Mouse (Mus musculus): Measurements from ENCODE around the gene Ranbp9.

GRCm38 (mm10) chr13:43526289-43526688 lies 45.2 kb upstream of the Ranbp9 start:
- TF ChIP-seq CTCF (IDR thresholded peaks at IDR 0.05; ENCODE audit: low read depth, low read length) (no peak), GATA1 (IDR thresholded peaks at IDR 0.05; ENCODE audit: borderline replicate concordance, low read length) (no peak), POLR2AphosphoS5 (IDR thresholded peaks at IDR 0.05; ENCODE audit: insufficient replicate concordance, low read depth, low read length) (no peak), TAL1 (conservative IDR thresholded peaks at IDR 0.05; ENCODE audit: low read depth, low read length) (no peak), GATA2 (IDR thresholded peaks at IDR 0.05; ENCODE audit: borderline replicate concordance, low read depth, low read length) (no peak)

Data from G1E (cell line).